Mouse (Mus musculus) midbrain, postnatal 0 days (tissue): Measurements from ENCODE around the gene Zranb2. TPM values are rescaled to one million over a fixed set of nuclear protein-coding genes. Genes with fewer than 3 reads are reported as not detected.

Source experiments
- ATAC-seq: fragments of 200-750 bp; cut with Nextera tagmentation; 2 replicates; pipeline ENCODE4 v1.8.0; 2017; ENCODE audit warnings: moderate number of reproducible peaks, mild to moderate bottlenecking, moderate TSS enrichment, moderate library complexity; ENCODE audit not compliant: low FRiP score
- DNase-seq: peaks from one replicate; pipeline ENCODE4 v3.0.0-alpha.2; 2015; ENCODE audit warnings: low spot score
- H3K27ac ChIP-seq: fragments of 300-500 bp; sonication (generic); 2 replicates; pipeline ENCODE4 v1.5.1; 2014; ENCODE audit warnings: low read depth, mild to moderate bottlenecking, low read length, mixed read lengths
- H3K27me3 ChIP-seq: fragments of 300-500 bp; sonication (generic); 2 replicates; pipeline ENCODE4 v1.6.1; 2014; ENCODE audit warnings: low read length, control low read depth, mixed read lengths; ENCODE audit not compliant: insufficient read depth
- H3K36me3 ChIP-seq: fragments of 300-500 bp; sonication (generic); 2 replicates; pipeline ENCODE4 v1.6.1; 2014; ENCODE audit warnings: low read length, control low read depth, mixed read lengths; ENCODE audit not compliant: insufficient read depth
- H3K4me1 ChIP-seq: fragments of 300-500 bp; sonication (generic); 2 replicates; pipeline ENCODE4 v1.6.1; 2014; ENCODE audit warnings: mild to moderate bottlenecking, control low read depth, antibody characterized with exemption, low read length, mixed read lengths; ENCODE audit not compliant: insufficient read depth
- H3K4me2 ChIP-seq: fragments of 300-500 bp; sonication (generic); 2 replicates; pipeline ENCODE4 v1.6.1; 2014; ENCODE audit warnings: low read depth, mild to moderate bottlenecking, low read length, mixed read lengths; ENCODE audit not compliant: poor library complexity, severe bottlenecking
- H3K4me3 ChIP-seq: fragments of 300-500 bp; sonication (generic); 2 replicates; pipeline ENCODE4 v1.5.1; 2014; ENCODE audit warnings: low read depth, mild to moderate bottlenecking, low read length, moderate library complexity
- H3K9ac ChIP-seq: fragments of 300-500 bp; sonication (generic); replicated peaks from 2 replicates; pipeline ENCODE4 v1.6.1; 2014; ENCODE audit warnings: mild to moderate bottlenecking, low read length, moderate library complexity, mixed read lengths; ENCODE audit not compliant: poor library complexity, severe bottlenecking
- H3K9me3 ChIP-seq: fragments of 300-500 bp; sonication (generic); 2 replicates; pipeline ENCODE4 v1.6.1; 2016; ENCODE audit warnings: low read length, control low read depth
- CTCF ChIP-seq: IDR thresholded peaks from 2 replicates; pipeline ENCODE4 v1.5.1; 2016; ENCODE audit warnings: antibody characterized with exemption, mild to moderate bottlenecking
- WGBS: fragments of 180-500 bp; shearing (Covaris S2); extraction: QIAGEN DNeasy Blood & Tissue Kit; methylation state at CpG from one replicate; pipeline ENCODE4 v1.1.7; 2014; 5-methylcytosine and 5-hydroxymethylcytosine counted together
- polyA plus RNA-seq: library from polyadenylated mRNA; unstranded; fragments of >200 nt; fragmentation: Nextera tagmentation; extraction: Ambion mirVana; gene quantifications from 2 replicates; pipeline ENCODE4 v1.2.1, GENCODE M21; 2015
- total RNA-seq: library from RNA; depleted of rRNA; stranded (reverse); fragments of >200 nt; gene quantifications from 2 replicates; pipeline ENCODE4 v1.2.3, GENCODE M21; 2014; rRNA removed

Zranb2 gene
- total RNA-seq, result 68.7 and 103 TPM in 2 replicates
- 98.4 and 103 TPM in 2 replicates for polyA plus RNA-seq

DNA sequence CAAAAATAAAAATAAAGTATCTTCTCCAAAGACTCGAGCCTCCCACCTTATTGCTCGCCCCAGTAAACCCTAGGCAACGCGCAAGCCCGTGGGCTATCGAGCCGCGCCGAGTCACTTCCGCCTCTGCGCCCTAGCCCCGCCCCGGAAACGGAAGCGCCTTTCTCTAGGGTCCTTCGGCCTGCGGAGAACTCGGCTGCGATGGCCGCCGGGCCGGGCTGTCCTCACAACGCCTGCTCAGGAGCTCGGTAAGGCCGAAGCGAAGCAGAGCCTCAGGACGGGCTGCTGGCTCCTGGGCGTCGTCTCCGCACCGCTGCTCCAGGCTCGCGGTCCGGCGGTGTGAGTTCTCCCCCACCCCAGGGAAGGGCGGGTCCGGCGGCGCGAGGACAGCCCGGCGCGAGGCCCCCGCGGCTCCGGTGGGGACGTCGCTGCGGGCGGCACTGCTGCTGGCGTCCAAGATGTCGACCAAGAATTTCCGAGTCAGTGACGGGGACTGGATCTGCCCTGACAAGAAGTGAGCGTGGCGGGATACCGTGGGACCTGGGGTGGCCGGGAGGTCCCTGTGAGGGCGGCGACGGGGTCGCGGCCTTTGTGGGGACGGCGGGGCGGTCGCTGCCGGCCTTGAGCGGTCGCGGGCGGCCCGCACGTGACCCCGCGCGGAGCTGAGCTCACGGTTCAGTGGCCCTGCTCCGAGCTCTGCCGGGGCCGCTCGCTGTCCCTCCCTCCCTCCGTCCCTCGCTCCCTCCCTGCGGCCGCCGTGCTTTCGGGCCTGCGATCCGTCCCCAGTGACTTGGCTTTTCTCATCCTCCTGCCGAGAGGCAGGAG is at the start of gene Zranb2:
Gene Zranb2, plus strand, starts transcription at position 197 of the 822 bp plus-strand sequence.
- no peak for TF ChIP-seq CTCF
- peak within 1 kb of the TSS; percentile 95 for H3K27ac ChIP-seq
- H3K4me2 ChIP-seq, result peak within 1 kb of the TSS; percentile 64
- H3K36me3 ChIP-seq, result 0 out of 2 replicates have a peak, but pooled peaks cover 5% of the 10 kb centered on the region
- WGBS, result under 1% methylated on average over 63 of the region's 91 CpGs
- H3K4me3 ChIP-seq, result peak within 1 kb of the TSS; percentile 69
- peak within 1 kb of the TSS; percentile 60 for H3K9ac ChIP-seq
- H3K27me3 ChIP-seq, result peaks cover 30% of the 10 kb centered on the region
- H3K9me3 ChIP-seq, result no peaks in the 10 kb centered on the region
- peaks cover 5% of the 10 kb centered on the region; the same call in 1 of the 2 replicates for H3K4me1 ChIP-seq
- DNase-seq (peak; percentile 96), ATAC-seq (peak; percentile 96)

DNA sequence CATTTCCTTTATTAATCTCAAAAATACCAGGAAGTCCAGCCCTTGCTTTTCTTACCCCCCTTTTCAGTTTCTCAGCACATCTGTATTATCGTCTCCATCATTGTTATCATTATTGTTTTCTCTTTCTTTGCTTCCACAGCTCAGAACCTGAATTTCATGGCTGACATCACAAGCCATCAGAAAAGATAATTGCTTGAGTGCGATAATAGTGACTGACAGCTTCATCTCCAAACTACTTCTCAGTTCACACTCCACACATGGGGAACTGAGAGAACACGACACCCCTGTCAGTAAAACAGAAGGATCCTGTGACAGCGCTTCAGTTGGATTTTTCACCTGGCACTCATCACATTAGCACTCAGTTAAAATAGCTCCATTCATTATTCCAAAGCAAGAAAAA is 41.9 kb upstream of the Zranb2 start:
- no peak overlapping the region for H3K4me3 ChIP-seq
- peak; percentile 5 for DNase-seq
- no peaks in the 10 kb centered on the region for H3K9me3 ChIP-seq
- H3K9ac ChIP-seq, result no peak overlapping the region
- no peaks in the 10 kb centered on the region for H3K4me1 ChIP-seq
- 45% methylated on average over 4 of the region's 4 CpGs for WGBS
- no peak overlapping the region for H3K4me2 ChIP-seq
- H3K27me3 ChIP-seq, result no peaks in the 10 kb centered on the region
- no peak for TF ChIP-seq CTCF
- H3K36me3 ChIP-seq, result no peaks in the 10 kb centered on the region
- no peak for ATAC-seq
- no peak overlapping the region for H3K27ac ChIP-seq

DNA sequence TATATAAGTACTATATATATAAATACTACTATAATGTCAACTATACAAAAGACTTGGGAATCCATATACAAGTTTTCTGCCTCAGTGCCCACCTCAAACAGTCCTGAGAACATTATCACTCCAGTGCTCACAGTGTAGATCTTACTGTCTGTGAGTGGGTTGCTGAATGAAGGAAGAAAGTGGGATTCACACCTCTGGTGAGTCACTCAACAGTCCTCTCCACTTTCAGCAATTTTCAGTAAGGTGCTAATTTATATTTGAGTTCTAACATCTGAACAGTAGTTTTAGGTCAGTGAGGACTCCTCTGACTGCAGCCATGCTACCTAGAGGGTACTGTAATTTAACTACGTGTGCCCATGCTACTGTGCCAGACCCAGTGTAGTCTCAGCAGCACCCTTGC is 31.7 kb upstream of the Zranb2 start:
- Histone ChIP-seq H3K4me1 (no peaks in the 10 kb centered on the region), H3K27me3 (no peaks in the 10 kb centered on the region), H3K9me3 (no peaks in the 10 kb centered on the region), H3K27ac (no peak overlapping the region), H3K9ac (no peak overlapping the region), H3K4me2 (no peak overlapping the region), H3K36me3 (no peaks in the 10 kb centered on the region), H3K4me3 (no peak overlapping the region)
- TF ChIP-seq CTCF, result no peak
- DNase-seq (no peak), ATAC-seq (no peak)
- 88% methylated on average over 1 of the region's 1 CpGs for WGBS

DNA sequence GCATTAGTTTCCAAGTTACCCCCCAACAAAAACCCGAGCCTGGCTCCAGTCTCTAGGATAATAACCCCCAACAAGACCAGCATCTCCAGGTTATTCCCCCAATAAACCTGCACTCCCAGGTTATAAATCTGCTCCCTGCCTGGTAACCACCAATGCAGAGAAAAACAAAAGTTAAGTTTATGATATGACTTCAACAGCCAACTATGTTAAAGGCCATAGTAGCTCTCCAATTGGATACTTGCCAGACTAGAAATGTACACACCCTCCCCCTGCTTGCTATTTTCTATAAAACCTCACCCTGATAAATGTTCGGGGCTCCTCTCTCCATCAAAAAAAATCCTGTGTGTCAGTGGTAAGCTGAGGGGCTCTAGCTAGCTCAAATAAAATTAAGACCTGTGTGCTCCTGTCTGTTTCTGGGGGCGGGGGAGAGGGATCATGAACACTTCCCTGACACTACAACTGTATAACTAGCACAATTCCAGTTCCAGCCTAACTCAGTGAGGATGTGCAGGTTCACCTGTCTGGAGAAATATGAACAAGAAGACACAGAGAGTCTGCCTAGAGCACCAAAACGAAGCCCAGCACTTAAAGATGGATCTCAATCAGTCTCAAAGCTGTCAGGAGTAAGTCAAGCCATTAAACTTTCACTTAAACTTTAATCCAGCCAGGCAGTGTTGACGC is 19.7 kb upstream of the Zranb2 start:
- H3K27ac ChIP-seq, result no peak overlapping the region
- no peaks in the 10 kb centered on the region for H3K9me3 ChIP-seq
- TF ChIP-seq CTCF, result no peak
- no peaks in the 10 kb centered on the region for H3K4me1 ChIP-seq
- no peak overlapping the region for H3K4me2 ChIP-seq
- H3K9ac ChIP-seq, result no peak overlapping the region
- H3K4me3 ChIP-seq, result no peak overlapping the region
- no peak for DNase-seq
- 79% methylated on average over 5 of the region's 5 CpGs for WGBS
- H3K36me3 ChIP-seq, result no peaks in the 10 kb centered on the region
- ATAC-seq, result no peak
- H3K27me3 ChIP-seq, result no peaks in the 10 kb centered on the region

DNA sequence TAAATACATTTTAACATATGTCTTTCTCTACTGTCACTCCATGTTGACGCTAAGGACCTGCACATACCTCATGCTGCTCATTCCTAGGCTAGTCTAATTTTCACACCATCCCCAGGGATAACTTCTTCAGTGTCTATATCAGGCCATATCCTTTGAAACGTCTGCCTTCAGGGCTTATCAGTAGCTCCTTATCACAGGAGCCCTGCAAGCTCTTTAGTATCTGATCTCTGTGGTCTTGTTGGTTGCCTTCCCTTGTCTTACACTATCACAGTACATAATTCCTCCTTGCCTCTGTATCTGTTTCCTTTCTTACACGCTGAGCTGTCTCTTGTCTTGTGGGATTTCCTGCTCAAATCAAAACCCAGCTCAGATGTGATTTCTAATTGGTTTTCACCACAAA is 17.5 kb upstream of the Zranb2 start:
- DNase-seq, result no peak
- TF ChIP-seq CTCF, result no peak
- WGBS, result 56% methylated on average over 3 of the region's 3 CpGs

DNA sequence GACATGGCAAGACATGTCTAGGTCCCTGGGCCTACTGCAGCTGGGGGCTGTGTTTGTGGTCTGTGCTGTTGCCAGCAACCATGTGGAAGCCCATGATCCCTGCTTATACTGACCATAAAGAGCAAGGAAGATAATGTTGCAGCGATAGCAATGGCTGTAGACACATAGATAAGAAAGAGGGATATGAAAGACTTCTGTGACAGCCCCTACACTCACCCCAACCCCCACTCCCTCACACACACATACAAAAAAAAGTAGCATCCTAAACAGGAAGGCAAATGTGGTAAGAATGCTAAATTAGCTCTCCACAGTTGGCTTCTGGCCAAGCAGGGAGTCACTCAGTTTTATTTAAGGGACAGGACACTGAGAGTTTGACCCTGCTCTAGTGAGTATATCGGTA is 16.0 kb upstream of the Zranb2 start:
- 78% methylated on average over 2 of the region's 2 CpGs for WGBS
- no peaks in the 10 kb centered on the region for H3K36me3 ChIP-seq
- ATAC-seq (no peak), DNase-seq (no peak)
- no peak overlapping the region for H3K9ac ChIP-seq
- H3K4me1 ChIP-seq, result no peaks in the 10 kb centered on the region
- H3K4me2 ChIP-seq, result no peak overlapping the region
- no peak for TF ChIP-seq CTCF
- H3K27me3 ChIP-seq, result no peaks in the 10 kb centered on the region
- H3K27ac ChIP-seq, result no peak overlapping the region
- H3K4me3 ChIP-seq, result no peak overlapping the region
- no peaks in the 10 kb centered on the region for H3K9me3 ChIP-seq

More for the DNA sequence above, 17.5 kb upstream of the Zranb2 start:
- Histone ChIP-seq H3K4me3 (no peak overlapping the region), H3K27me3 (no peaks in the 10 kb centered on the region), H3K36me3 (no peaks in the 10 kb centered on the region), H3K4me1 (no peaks in the 10 kb centered on the region), H3K27ac (no peak overlapping the region), H3K9ac (no peak overlapping the region), H3K9me3 (no peaks in the 10 kb centered on the region), H3K4me2 (no peak overlapping the region)
- ATAC-seq, result no peak
